Mouse (Mus musculus) embryonic fibroblast, embryonic 13.5 days (primary cell): ENCODE measurements at regions not wholly inside any gene's neighbourhood (a gene's known extent, or its start where the extent isn't known, plus 50 kb on each side); places are given as distances from the start of the nearest gene placed in this dataset.
A peak's percentile ranks its signal among the peaks of the same experiment; 100 is the strongest.

ENCODE experiments used
- H3K27ac ChIP-seq: 2 replicates; pipeline ENCODE4 v1.5.1; 2012; ENCODE audit warnings: low read length, control low read depth, inconsistent platforms; ENCODE audit not compliant: insufficient read depth
- H3K4me1 ChIP-seq: 2 replicates; pipeline ENCODE4 v1.6.1; 2011; ENCODE audit warnings: low read length; ENCODE audit not compliant: control insufficient read depth, insufficient read depth
- H3K4me3 ChIP-seq: 2 replicates; pipeline ENCODE4 v1.5.1; 2011; ENCODE audit warnings: mild to moderate bottlenecking, control low read depth, low read length; ENCODE audit not compliant: insufficient read depth
- CTCF ChIP-seq: IDR thresholded peaks from 2 replicates; pipeline ENCODE4 v1.5.1; 2011; ENCODE audit warnings: mild to moderate bottlenecking, control low read depth, low read length, moderate library complexity, borderline replicate concordance; ENCODE audit not compliant: insufficient read depth
- POLR2A ChIP-seq: IDR thresholded peaks from 2 replicates; pipeline ENCODE4 v1.6.1; 2011; ENCODE audit warnings: low read depth, mild to moderate bottlenecking, control low read depth, low read length, moderate library complexity

DNA sequence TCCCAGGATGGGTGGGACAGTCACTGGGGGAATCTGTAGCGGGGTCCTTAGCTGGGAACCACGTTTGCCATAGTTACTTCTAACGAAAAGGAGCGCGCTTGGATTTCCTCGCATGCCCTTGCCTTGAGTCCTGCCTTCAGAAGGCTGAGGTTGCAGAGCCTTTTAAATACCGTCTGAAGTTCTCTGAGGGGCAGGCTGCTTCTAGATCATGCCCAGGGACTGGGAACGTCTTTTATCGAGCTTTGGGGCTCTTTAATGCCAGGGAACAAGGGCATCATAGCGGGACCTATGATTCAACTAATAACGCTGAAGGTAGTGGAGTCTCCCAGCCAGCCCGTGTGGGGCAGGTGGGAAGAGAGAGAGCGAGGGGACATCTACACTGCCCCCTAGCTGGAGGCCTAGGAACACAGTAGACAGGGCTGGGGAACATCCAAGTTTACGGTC is 369.1 kb downstream of the Vrk1 start:
- Histone ChIP-seq H3K27ac (no peak overlapping the region), H3K4me3 (no peak overlapping the region), H3K4me1 (no peaks in the 10 kb centered on the region)
- TF ChIP-seq POLR2A (no peak), CTCF (peak; percentile 46; the same call in 1 of the 2 replicates)

DNA sequence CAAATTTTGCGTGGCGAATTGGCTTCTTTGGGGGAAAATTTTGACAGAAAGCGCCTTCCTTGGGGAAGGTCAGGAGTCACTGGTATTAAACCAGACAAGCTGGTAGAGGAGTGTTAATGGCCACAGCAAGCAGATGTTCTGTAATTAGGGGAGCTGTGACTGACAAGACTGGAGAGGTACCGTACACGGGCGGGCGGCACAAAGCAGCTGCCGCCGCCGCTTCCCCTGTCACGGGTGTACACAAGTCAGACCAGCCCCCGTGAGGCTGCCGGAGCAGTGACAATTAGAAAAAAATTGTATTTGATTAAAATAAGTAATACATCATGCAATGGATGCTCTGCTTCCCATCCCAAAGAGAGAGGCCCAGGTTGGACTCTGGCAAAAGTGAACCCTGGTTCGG is 369.8 kb downstream of the Vrk1 start:
- Histone ChIP-seq H3K27ac (no peak overlapping the region), H3K4me1 (no peaks in the 10 kb centered on the region), H3K4me3 (no peak overlapping the region)
- no peak for TF ChIP-seq CTCF
- TF ChIP-seq POLR2A = no peak

DNA sequence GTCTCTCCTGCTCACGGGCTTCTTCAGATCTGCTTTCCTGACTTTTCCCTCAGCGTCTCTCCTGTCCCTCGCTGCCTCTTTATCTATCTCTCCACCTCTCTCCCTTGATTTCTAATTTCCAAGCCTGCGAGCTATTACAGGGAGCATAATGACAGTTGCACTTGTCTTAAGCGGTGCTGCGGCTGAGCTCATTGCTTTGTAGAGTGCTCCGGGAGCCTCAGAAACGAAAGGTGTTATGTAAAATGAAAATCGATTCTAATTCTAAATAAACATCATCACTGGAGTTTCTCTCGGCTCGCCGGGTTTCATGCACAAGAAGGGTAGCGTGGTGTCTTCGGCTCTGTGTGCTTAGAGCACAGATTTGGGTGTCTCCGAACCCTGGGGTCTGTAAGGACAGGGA is 371.8 kb downstream of the Vrk1 start:
- Histone ChIP-seq H3K4me3 (no peak overlapping the region), H3K4me1 (no peaks in the 10 kb centered on the region), H3K27ac (no peak overlapping the region)
- no peak for TF ChIP-seq CTCF
- TF ChIP-seq POLR2A = no peak

DNA sequence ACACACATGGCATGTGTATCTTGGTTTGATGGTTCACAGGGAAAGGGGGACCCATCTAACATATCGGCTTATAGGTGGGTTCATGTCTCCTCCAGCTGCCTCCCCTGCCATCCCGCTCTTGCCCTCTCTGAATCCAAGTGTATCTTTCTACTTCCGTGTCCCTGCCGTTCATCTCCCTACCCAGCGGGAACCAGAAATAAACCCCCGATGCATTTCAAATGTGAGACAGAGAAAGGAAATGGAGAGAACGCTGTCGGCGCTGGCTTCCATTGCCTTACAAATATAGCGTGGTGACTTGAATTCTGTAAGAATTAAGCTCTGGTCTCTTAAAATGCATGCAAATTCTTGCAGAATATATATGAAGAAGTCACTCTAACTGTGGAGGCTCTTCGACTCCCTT is 379.2 kb downstream of the Vrk1 start:
- Histone ChIP-seq H3K4me1 (no peaks in the 10 kb centered on the region), H3K27ac (no peak overlapping the region), H3K4me3 (no peak overlapping the region)
- TF ChIP-seq CTCF (no peak), POLR2A (no peak)

DNA sequence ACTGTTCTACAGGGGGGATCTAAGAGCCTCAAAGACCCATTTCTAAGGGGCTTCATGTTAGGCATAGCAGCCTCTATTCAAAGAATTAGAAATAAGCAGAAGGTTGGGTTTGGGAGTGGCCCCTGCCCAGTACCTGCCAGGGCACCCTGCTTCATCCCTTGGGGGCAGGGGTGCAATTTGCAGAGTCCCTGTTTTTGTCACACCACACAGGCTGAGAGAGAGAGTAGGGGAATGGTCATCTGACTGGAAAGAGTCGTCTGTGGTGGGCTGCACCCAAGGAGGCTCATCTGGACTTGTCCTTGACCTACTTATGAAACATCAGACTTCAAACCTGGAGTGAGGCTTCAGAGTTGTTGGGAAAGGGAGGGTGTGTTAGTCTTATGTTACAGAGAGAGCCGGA is 382.3 kb downstream of the Vrk1 start:
- Histone ChIP-seq H3K27ac (no peak overlapping the region), H3K4me1 (no peaks in the 10 kb centered on the region), H3K4me3 (no peak overlapping the region)
- no peak for TF ChIP-seq CTCF
- no peak for TF ChIP-seq POLR2A

DNA sequence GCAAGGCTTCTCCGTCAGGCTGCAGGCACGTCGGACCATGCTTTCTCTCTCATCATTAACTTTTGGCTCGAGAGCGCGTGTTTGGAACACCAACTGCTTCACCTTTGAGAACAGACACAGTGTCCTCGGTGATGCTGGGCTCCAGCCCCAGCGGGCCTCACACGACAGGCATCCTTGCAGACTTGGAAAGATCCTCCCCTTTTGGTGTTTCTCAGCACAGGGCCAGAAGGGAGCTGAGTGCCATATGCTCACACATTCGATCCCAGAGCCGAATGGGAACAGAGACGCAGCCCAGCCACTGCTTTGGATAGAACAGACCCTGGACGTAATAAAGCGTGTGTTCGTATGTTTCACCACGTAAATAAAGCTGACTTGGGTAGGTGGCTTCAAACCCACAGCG is 389.1 kb downstream of the Vrk1 start:
- Histone ChIP-seq H3K27ac (no peak overlapping the region), H3K4me1 (no peaks in the 10 kb centered on the region), H3K4me3 (no peak overlapping the region)
- no peak for TF ChIP-seq CTCF
- TF ChIP-seq POLR2A = no peak

DNA sequence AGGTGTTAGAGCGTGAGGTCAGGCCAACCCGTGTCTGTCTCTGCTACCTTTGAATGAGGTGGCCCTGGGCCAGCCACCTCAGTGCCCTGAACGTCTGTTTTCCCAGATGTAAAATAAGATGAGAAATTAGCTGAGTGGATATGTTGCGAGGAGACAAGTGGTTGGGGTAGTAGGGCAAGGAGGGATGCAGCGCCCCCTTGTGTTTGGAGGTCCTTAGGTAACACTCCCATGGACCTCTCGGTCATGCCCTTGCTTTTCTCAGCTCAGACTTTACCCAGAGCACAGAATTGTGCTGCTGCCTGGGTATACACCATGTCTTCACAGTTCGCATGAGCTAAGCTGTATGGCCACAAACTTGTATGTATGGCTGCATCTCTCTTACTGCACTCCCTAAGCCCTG is 401.0 kb downstream of the Vrk1 start:
- H3K27ac ChIP-seq = no peak overlapping the region
- no peaks in the 10 kb centered on the region for H3K4me1 ChIP-seq
- TF ChIP-seq POLR2A (no peak), CTCF (no peak)
- H3K4me3 ChIP-seq = no peak overlapping the region

DNA sequence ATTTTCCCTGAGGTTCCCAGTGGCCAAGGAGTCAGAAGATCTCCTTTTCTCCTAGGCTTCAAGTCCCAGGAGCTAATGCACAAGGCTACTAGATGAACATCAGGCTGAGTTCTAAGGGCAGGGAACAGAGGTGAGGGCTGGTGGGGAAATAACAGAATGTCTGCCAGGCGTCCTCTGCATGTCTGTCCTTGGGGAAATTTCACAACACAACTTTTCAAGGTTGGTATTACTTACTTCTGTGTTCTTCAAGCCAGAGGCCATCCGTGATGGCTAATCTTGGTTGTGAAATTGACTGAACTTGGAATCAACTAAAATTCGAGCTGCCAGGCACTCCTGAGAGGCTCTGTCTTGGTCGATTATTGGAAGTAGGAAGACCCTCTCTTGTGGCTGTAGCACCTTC is 416.6 kb downstream of the Vrk1 start:
- H3K4me1 ChIP-seq = no peaks in the 10 kb centered on the region
- TF ChIP-seq CTCF (no peak), POLR2A (no peak)
- H3K4me3 ChIP-seq = no peak overlapping the region
- no peak overlapping the region for H3K27ac ChIP-seq

DNA sequence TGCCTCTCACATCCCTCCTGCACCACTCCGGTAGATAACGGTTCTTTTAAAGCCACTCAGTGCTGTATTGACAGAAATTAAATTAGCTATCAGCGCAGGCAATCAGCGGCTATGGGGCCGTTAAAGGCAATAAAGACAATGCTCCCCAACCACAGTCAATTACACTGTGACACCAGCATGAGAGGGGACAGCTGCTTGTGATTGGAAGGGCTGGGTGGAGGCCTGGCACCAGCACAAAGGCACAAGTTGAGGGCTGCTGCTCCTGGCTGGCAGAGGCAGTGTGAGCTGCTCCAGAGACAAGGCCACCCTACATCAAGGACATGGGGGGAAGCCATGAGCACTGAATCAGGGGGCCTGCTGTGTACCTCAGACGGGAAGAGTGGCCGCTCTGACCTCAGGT is 420.0 kb downstream of the Vrk1 start:
- no peak for TF ChIP-seq CTCF
- TF ChIP-seq POLR2A = no peak
- H3K4me3 ChIP-seq = no peak overlapping the region
- H3K4me1 ChIP-seq = no peaks in the 10 kb centered on the region
- H3K27ac ChIP-seq = no peak overlapping the region

DNA sequence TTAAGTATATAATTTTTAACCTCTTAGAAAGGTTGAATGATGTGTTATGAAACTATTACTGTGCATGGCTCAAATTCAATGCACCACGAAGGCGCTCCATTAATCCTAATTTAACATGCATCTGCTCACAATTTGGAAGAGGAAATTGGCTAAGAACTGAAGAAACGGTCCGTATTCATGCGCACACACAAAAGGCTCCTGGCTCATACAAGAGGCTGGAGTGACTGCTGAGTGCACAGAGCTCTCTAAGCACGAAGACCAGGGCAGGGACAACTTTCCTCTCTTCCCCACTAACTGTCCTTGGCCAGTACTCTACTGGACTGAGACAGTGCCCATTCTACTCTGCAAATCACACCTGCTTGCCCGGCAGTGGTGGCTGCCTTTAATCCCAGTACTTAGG is 435.1 kb downstream of the Vrk1 start:
- Histone ChIP-seq H3K4me1 (no peaks in the 10 kb centered on the region), H3K4me3 (no peak overlapping the region), H3K27ac (no peak overlapping the region)
- no peak for TF ChIP-seq CTCF
- TF ChIP-seq POLR2A = no peak

DNA sequence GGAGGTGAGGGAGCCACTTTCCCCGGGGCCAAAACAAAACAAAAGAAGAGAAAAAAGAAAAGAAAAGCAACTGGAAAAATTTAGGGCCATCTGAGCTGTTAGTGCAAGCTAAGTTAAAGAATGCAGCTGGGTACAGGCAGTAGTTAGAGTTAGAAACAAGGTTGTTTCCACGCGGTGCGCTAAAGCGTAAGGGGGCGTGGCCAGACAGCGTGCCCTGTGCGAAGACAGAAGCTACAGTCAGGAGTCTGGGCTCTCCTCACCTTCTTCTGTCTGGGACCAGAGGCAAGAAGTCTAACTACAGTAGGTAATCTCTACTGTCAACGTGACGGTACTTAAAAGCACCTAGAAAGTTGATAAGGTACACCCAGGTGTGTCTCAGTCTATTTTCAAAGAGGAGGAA is 435.9 kb downstream of the Vrk1 start:
- Histone ChIP-seq H3K4me1 (no peaks in the 10 kb centered on the region), H3K4me3 (no peak overlapping the region), H3K27ac (no peak overlapping the region)
- TF ChIP-seq POLR2A (no peak), CTCF (no peak)
